ENCODE assay signal across 7 mouse cellular contexts in the genomic region with DNA sequence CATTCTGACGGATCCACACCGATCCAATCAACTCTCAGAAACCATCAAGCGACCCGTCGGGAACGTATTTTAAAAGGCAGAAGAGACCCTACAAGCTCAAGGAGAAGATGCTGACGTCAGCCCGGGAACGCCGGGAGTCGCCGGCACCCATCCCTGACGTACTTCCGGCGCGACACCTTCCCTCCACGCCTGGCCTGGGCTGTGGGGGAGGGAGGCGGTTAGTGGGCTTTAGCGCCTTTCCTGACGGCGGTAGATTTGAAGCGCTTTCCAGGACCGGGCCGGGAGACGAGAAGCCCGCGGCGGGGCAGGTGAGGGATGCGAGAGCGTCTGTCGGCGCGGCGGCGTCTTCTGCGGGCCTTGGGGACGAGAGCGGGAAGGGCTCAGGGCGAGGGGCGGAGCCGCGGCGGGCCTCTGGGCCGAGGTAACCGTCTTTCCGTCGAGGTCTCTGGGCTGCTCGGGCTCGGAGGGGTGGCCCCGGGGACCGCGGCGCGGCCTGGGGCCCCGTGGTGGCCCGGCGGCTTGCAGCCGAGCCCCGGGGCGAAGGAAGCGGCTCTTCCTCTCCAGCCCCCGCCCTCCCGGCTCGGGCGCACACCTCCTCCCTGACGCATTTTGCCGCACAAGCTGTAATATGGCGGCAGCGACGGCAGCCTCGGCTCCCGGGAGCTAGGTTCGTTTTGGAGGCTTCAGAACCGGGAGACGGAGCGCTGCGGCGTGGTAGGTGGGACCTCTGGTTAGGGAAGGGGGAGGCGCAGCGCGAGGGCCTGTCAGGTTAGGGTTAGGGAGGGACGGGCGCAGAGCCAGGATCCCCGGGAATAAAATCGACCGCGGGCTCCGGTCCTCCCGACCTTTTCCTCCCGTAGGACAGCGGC. TPM values are rescaled to one million over a fixed set of nuclear protein-coding genes. Genes with fewer than 3 reads are reported as not detected.
A peak's percentile ranks its signal among the peaks of the same experiment; 100 is the strongest.
DNase-seq lines count a peak whose midpoint lies in the region; ATAC-seq and TF ChIP-seq lines count a peak whose summit lies in the region.

No protein-coding gene starts in this region.

- H3K4me1 ChIP-seq in intestine, postnatal 0 days (replicated peaks; ENCODE audit: control insufficient read depth, insufficient read depth, low read length), result no peaks in the 10 kb centered on the region
- H3K4me1 ChIP-seq in midbrain, embryonic 12.5 days, result peaks cover 15% of the 10 kb centered on the region
- H3K4me1 ChIP-seq in small intestine, adult 2 months (ENCODE audit: control insufficient read depth, insufficient read depth, insufficient read length, low read length), result no peaks in the 10 kb centered on the region

- no peak for TF ChIP-seq CTCF in intestine, postnatal 0 days (IDR thresholded peaks at IDR 0.05; ENCODE audit: low read depth)
- TF ChIP-seq CTCF in small intestine, adult 2 months (IDR thresholded peaks at IDR 0.05; ENCODE audit: extremely low read depth, insufficient read length, insufficient replicate concordance, low read depth, low read length), result no peak

- WGBS in intestine, postnatal 0 days, result under 1% methylated on average over 89 of the region's 91 CpGs
- WGBS in midbrain, embryonic 12.5 days, result under 1% methylated on average over 78 of the region's 91 CpGs
- 1% methylated on average over 80 of the region's 91 CpGs for WGBS in small intestine, adult 2 months

- H3K9me3 ChIP-seq in intestine, postnatal 0 days (ENCODE audit: control insufficient read depth), result no peaks in the 10 kb centered on the region
- H3K9me3 ChIP-seq in midbrain, embryonic 12.5 days, result no peaks in the 10 kb centered on the region

- DNase-seq in adrenal gland, adult 8-10 months, result peak; percentile 86
- DNase-seq in embryo, embryonic 9.5 days (ENCODE audit: extremely low spot score), result peak; percentile 97
- DNase-seq in gonadal fat pad, adult 2 months (ENCODE audit: low read depth), result peak; percentile 33
- DNase-seq in left cerebral cortex, postnatal 4 days, result peak; percentile 93

- no peaks in the 10 kb centered on the region for H3K27me3 ChIP-seq in intestine, postnatal 0 days (replicated peaks; ENCODE audit: control insufficient read depth, insufficient read depth, low read length)
- peaks cover 15% of the 10 kb centered on the region; the same call in 1 of the 2 replicates for H3K27me3 ChIP-seq in midbrain, embryonic 12.5 days
- no peaks in the 10 kb centered on the region for H3K27me3 ChIP-seq in small intestine, adult 2 months (ENCODE audit: control insufficient read depth, insufficient read depth, low read length)

- peak overlapping the region; percentile 85 for H3K4me3 ChIP-seq in intestine, postnatal 0 days (ENCODE audit: low read depth, low read length)
- peak overlapping the region; percentile 98 for H3K4me3 ChIP-seq in midbrain, embryonic 12.5 days
- H3K4me3 ChIP-seq in small intestine, adult 2 months (ENCODE audit: low read depth, low read length), result peak overlapping the region; percentile 97

- H3K36me3 ChIP-seq in intestine, postnatal 0 days (ENCODE audit: control insufficient read depth, insufficient read depth), result no peaks in the 10 kb centered on the region
- no peaks in the 10 kb centered on the region for H3K36me3 ChIP-seq in midbrain, embryonic 12.5 days
- no peaks in the 10 kb centered on the region for H3K36me3 ChIP-seq in small intestine, adult 2 months (ENCODE audit: control insufficient read depth, insufficient read depth, low read length)

- H3K9ac ChIP-seq in intestine, postnatal 0 days (ENCODE audit: low read depth, low read length), result peak overlapping the region; percentile 86
- H3K9ac ChIP-seq in midbrain, embryonic 12.5 days (replicated peaks), result peak overlapping the region; percentile 89

- H3K27ac ChIP-seq in intestine, postnatal 0 days (ENCODE audit: low read depth, low read length), result peak overlapping the region; percentile 88
- peak overlapping the region; percentile 81 for H3K27ac ChIP-seq in midbrain, embryonic 12.5 days (replicated peaks)
- peak overlapping the region; percentile 75 for H3K27ac ChIP-seq in small intestine, adult 2 months (ENCODE audit: insufficient read depth, low read depth, low read length)

- intact Hi-C loops in left cerebral cortex, postnatal 4 days (cut with DNase I), result no loop called here

- ATAC-seq in intestine, postnatal 0 days, result peak; percentile 95
- peak; percentile 96 for ATAC-seq in midbrain, embryonic 12.5 days (ENCODE audit: low FRiP score, low read depth)

- H3K4me2 ChIP-seq in intestine, postnatal 0 days (replicated peaks; ENCODE audit: low read depth), result peak overlapping the region; percentile 76
- peak overlapping the region; percentile 82 for H3K4me2 ChIP-seq in midbrain, embryonic 12.5 days (replicated peaks)

- peak; percentile 35; the same call in 1 of the 2 replicates for TF ChIP-seq POLR2A in small intestine, adult 2 months (IDR thresholded peaks at IDR 0.05; ENCODE audit: low read depth, low read length)

RNA-seq across cellular contexts. Expression of a gene that starts 0.5 kb away (rescaled TPM):
- 10 to 100 TPM; 53.1 to 68.6 (median 61.8) TPM for total RNA-seq in adrenal gland, adult 8-10 months (2022)
- 2.9 and 3.4 TPM in 2 replicates for polyA plus RNA-seq in gonadal fat pad, adult 2 months (2012; rRNA removed)
- polyA plus RNA-seq in intestine, postnatal 0 days (2015; fragmentation: Nextera tagmentation; extraction: Ambion mirVana), result 104 and 116 TPM in 2 replicates
- 10 to 100 TPM; 66.8 to 68.0 TPM for total RNA-seq in left cerebral cortex, postnatal 4 days (2021)
- 146 and 151 TPM in 2 replicates for polyA plus RNA-seq in midbrain, embryonic 12.5 days (2016; fragmentation: Nextera tagmentation; extraction: Ambion mirVana)
- 0.20 and 0.30 TPM in 2 replicates for polyA plus RNA-seq in small intestine, adult 2 months (2012; rRNA removed)

RNA-seq across cellular contexts. Expression of a gene that starts 9.6 kb away (rescaled TPM):
- 10 to 100 TPM; 21.4 to 26.0 (median 22.6) TPM for total RNA-seq in adrenal gland, adult 8-10 months (2022)
- polyA plus RNA-seq in gonadal fat pad, adult 2 months (2012; rRNA removed), result 5.4 and 6.2 TPM in 2 replicates
- polyA plus RNA-seq in intestine, postnatal 0 days (2015; fragmentation: Nextera tagmentation; extraction: Ambion mirVana), result 3.7 and 3.8 TPM in 2 replicates
- total RNA-seq in left cerebral cortex, postnatal 4 days (2021), result 10 to 100 TPM; 23.7 to 23.9 TPM
- polyA plus RNA-seq in midbrain, embryonic 12.5 days (2016; fragmentation: Nextera tagmentation; extraction: Ambion mirVana), result 16.2 and 18.2 TPM in 2 replicates
- 1.1 and 1.2 TPM in 2 replicates for polyA plus RNA-seq in small intestine, adult 2 months (2012; rRNA removed)

RNA-seq across cellular contexts. Expression of a gene that starts 53.0 kb away (rescaled TPM):
- total RNA-seq in adrenal gland, adult 8-10 months (2022), result under 1 TPM; 0.21 to 0.59 (median 0.54) TPM
- 0.04 and 0.31 TPM in 2 replicates for polyA plus RNA-seq in gonadal fat pad, adult 2 months (2012; rRNA removed)
- 0.07 TPM in 1 of 2 replicates, not detected in the other for polyA plus RNA-seq in intestine, postnatal 0 days (2015; fragmentation: Nextera tagmentation; extraction: Ambion mirVana)
- under 1 TPM; 0.58 to 0.66 TPM for total RNA-seq in left cerebral cortex, postnatal 4 days (2021)
- polyA plus RNA-seq in midbrain, embryonic 12.5 days (2016; fragmentation: Nextera tagmentation; extraction: Ambion mirVana), result 0.27 and 0.34 TPM in 2 replicates
- polyA plus RNA-seq in small intestine, adult 2 months (2012; rRNA removed), result not detected in 2 replicates

Comparison
In these comparisons a context has a peak if more than half of its experiments do, and no peak if none do; other contexts are left out.
1. Peak in every context shown above with its lines: DNase-seq, ATAC-seq, H3K4me3 ChIP-seq and H3K27ac ChIP-seq.
2. DNase-seq: peak in every context shown above with its lines; median percentile 97 in embryo, embryonic 9.5 days; 93 in left cerebral cortex, postnatal 4 days; 86 in adrenal gland, adult 8-10 months; 33 in gonadal fat pad, adult 2 months.
3. RNA of a gene that starts 0.5 kb away (polyA plus RNA-seq): 146 to 151 TPM in midbrain, embryonic 12.5 days and 104 to 116 TPM in intestine, postnatal 0 days; 2.9 to 3.4 TPM in gonadal fat pad, adult 2 months and 0.20 to 0.30 TPM in small intestine, adult 2 months; every median in the first group is over 10 times any median in the second.